Mouse (Mus musculus) embryo, embryonic 11.5 days (tissue): ENCODE data around the gene Cnga4.
"Not testable (repeated sequence)": the region's sequence is repeated elsewhere in the genome, so short reads cannot be mapped to it uniquely, and the experiment has no call there.

ENCODE experiments used
- DNase-seq: peaks from one replicate; pipeline ENCODE4 v3.0.0-alpha.2; 2012; ENCODE audit warnings: low read depth, low spot score

Gene Cnga4

DNA sequence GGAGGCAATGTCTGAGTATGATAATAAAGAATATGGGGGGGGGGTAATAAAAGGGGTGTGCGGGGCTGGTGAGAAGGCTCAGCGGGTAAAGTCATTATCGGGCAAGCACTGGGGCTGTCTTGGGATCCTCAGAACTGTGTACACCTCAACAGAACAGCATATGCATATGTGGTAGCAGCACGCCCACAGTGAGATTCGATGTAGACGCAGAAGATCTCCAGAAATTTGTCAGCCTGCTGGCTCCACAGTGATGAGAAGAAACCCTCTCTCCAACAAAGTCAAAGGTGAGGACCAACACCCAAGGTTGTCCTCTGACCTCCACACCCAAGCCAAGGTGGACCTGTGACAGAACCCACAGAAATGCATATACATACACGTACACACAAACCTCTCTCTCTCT lies 12.2 kb downstream of the Cnga4 start:
- DNase-seq: no peak

DNA sequence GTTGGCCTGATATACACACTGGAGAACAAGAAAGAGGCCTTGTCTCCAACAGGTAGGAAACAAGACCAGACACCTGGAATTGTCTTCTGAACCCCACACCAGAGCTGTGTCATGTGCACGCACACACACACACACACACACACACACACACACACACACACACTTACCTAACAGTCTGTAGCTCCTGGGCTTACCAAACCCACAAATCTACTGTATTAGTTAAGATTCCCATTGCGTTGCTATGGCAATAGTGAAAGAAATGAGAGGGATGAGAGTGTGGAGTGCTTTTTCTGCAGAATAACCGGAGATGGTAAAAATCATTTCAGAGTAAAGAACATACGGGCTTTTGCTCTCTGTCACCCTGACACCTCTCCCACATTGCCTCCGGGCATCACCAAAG lies 13.7 kb downstream of the Cnga4 start:
- no peak for DNase-seq

DNA sequence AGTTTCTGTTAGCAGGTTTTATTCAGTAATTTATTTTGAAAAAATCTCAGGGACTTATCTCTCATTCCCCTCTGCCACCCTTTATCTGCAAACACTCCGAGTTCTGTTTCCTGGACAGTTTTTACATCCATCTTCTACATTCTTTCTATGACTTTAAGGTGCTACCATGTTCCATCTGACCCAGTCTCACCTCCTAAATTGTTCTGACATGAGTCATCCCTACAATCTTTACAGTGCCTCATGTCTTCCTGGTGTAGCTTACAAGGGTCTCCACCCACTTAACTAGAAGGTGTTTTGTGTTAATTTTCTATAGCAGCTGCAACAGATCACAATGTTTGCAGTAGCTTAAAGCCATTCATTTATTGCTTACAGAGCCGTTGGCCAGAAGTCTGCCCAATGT lies 16.5 kb downstream of the Cnga4 start:
- DNase-seq: no peak

DNA sequence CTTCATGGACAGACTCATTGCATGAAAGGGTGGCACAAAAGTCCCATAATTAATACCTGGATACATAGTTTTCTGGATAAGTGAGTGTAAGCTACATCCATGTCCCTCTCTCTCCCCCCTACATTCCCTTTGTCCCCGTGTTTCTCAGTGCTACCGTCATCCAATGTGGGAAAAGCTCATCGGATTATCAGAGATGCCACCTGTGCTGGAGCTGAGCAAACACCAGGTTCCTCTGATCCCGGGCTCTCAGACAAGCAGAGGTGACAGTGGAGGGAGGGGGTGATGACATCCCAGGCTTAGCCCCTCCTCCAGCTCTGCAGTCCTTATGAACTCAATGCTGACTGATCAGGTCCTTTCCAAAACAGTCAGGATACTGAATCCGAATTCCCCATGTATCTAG lies 20.0 kb downstream of the Cnga4 start:
- no peak for DNase-seq

DNA sequence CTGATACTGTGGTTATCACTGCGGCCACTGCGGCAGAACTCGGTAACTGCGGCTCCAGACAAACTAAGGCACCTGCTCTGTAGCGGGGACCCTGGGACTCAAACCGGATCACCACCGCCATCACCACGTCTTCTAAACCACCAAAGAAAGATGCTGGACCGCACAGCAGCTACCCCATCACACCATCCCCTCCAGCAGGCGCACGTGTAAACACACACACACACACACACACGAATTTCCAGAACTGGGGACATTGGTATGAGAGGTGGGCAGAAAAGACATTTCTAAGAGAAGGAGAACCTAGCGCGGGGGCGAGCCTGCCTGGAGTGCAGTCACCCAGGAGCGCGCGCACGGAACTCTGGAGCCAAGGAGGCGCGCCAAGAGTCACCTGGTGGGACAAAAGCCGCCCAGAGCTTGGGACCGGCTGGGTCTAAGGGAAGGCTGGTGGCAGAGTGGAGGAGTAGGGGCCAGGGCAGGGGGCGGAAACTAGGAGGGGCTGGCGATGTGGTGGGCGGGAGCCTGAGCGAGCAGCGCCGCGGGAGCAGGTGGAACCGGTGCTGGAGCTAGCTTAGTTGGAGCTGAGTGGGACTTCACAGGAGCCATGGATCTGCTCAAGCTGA lies 21.2 kb downstream of the Cnga4 start, which contains the start of gene Cckbr:
Cckbr (plus strand) TSS at position 308 of the 620 bp plus-strand sequence.
- no peak for DNase-seq

DNA sequence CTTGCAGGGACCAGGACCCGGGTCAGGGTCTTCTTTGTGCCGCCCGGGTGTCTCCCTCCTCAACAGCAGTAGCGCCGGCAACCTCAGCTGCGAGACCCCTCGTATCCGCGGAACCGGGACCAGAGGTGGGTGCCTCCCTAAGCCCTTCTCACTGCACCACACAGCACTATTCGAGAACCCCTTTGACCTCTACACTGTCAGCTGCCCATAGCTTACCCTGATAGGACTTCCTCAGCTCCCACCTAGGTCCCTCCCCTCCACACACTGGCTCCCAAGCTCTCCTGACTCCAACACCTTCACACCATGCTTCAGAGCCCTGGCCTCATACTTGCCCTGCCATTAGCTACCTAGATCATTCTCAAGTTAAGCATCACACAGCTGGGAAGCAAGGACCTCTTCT lies 21.7 kb downstream of the Cnga4 start:
- no peak for DNase-seq

DNA sequence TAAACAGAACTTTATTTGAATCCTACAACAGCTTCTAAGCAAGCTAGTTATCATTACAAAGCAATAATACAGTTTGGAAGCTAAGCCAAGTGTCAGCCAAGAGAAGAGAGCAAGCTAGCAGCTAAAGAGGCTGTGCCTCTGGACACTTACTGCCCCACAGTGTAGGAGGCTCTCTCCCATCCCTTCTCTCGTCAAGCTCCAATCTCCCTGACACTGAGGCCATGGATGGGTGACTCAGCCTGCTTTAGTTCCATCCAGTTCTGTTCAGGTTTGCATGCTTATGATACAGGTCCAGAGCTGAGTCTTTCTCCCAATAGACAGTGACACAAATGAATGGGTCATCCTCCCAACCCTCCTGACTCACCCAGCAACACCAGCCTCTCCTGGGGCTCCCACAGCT lies 27.7 kb downstream of the Cnga4 start:
- no peak for DNase-seq

DNA sequence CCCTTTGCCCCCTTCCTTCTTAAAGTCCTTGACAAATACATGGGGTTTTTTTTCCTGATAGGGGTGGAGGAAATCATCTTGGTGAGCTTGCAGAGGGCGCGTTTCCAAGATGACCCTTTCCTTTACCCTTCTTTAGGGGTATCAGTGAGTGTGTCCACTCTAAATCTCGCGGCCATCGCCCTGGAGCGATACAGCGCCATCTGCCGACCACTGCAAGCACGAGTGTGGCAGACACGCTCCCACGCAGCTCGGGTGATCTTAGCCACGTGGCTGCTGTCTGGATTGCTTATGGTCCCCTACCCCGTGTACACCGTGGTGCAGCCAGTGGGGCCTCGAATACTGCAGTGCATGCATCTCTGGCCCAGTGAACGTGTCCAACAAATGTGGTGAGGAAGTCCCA lies 29.5 kb downstream of the Cnga4 start:
- DNase-seq: no peak

DNA sequence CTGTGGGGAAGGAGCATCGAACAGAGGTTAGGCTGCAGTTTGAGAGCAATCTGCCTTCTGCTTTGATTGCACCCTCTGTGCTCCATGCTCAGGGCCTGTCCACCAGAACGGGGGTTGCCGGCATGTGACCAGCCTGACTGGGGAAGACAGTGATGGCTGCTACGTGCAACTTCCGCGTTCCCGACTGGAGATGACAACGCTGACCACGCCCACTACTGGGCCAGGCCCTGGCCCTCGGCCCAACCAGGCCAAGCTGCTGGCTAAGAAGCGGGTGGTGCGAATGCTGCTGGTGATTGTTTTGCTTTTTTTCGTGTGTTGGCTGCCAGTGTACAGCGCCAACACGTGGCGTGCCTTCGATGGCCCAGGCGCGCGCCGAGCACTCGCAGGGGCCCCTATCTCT lies 30.4 kb downstream of the Cnga4 start:
- no peak for DNase-seq

DNA sequence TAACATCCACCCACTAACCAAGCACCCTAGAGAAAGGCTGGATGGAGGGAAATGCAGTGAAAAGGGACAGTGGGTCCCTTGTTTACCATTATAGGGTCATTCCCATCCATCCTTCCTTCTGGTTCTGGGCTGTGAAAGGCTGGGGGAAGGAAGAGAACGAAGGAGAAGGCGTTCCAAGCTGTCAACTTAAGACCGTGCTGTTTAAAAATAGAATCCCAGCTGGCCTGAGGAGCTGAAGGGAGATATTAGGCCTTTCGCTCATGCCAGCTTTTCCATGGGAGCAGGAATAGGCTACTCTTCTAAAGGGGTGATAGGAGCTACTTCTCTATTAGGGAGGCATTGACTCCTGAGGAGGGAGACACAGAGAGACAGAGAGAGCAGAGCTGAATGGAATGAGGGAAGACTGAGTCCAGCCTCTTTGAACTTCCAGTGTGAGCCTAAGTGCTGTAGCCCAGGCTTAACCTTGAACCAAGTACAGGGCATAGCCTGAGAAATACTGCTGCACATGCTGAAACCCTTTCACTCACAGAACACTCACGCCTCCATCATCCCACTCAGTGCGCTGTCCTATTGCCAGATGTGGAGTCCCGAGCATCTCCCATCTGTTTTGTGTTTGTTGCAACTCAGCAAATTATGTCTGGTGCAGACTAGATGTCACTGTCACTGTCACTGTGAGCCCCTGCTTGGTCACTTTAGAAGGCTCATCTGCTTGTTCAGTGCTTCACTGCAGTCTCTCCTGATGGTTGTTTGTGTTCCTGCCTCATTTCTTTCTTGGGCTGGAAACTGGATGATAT lies 33.8 kb downstream of the Cnga4 start:
- no peak for DNase-seq

DNA sequence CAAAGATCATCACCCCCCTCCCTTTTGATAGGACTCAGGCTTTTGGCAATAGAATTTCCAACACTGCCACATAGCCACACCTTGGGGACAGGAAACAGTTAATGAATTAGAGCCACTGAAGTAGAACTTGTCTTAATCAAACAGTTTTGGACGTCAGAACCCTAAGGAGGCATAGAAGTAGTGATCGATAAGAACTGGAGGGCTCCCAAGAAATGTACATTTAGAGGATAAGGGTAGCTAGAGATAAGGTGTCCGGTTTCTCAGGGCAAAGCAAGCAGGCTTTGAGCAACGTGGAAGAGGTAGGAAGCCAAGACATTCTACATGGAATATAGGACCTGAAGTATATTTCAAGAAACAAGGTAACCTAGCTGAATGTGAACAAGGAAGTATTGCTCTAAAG lies 37.1 kb downstream of the Cnga4 start:
- DNase-seq: no peak

DNA sequence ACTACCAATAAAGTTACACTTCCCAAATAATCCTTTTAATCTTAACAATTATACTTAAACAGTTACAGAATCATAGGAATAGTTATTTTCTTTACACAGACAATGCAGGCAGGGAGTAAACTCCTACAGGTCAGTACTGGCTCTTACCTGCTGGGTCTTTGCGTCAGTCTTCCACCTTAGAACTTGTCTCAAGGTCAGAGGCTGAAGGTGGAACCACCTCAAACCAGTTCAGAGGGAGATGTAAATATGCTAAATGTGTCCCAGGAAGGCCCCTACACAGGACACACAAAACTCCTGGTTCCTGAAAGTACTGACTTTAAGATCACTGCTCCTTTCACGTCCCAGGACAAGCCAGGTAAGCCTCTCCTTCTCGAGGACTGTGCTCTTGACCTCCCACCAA lies 40.7 kb downstream of the Cnga4 start:
- DNase-seq: no peak

DNA sequence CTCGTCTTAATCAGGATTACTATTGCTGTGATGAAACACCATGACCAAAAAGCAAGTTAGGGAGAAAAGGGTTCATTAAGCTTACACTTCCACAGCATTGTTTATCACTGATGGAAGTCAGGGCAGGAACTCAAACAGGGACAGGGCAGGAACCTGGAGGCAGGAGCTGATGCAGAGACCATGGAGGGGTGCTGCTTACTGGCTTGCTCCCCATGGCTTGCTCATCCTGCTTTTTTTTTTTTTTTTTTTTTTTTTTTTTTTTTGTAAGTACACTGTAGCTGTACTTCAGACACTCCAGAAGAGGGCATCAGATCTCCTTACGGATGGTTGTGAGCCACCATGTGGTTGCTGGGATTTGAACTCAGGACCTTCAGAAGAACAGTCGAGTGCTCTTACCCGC lies 49.0 kb downstream of the Cnga4 start:
- DNase-seq: not testable (repeated sequence)
